Mouse (Mus musculus) liver, adult 2 months (tissue): ENCODE data around the gene Rfx2. TPM values are rescaled to one million over a fixed set of nuclear protein-coding genes. Genes with fewer than 3 reads are reported as not detected.
A peak's percentile ranks its signal among the peaks of the same experiment; 100 is the strongest.

ENCODE experiments used
- DNase-seq: peaks from one replicate; pipeline ENCODE4 v3.0.0-alpha.2; 2011; ENCODE audit warnings: low read depth, low spot score; ENCODE audit errors: extremely low read depth
- H3K27ac ChIP-seq: fragments of 200-500 bp; replicated peaks from 2 replicates; pipeline ENCODE4 v1.5.1; 2012; ENCODE audit warnings: low read depth, mild to moderate bottlenecking, control low read depth, inconsistent platforms, low read length; ENCODE audit not compliant: insufficient read depth
- H3K27me3 ChIP-seq: fragments of 200-500 bp; 2 replicates; pipeline ENCODE4 v1.6.1; 2012; ENCODE audit warnings: mild to moderate bottlenecking, moderate library complexity, low read length, inconsistent platforms; ENCODE audit not compliant: control insufficient read depth, insufficient read depth
- H3K36me3 ChIP-seq: fragments of 200-500 bp; 2 replicates; pipeline ENCODE4 v1.6.1; 2012; ENCODE audit warnings: low read length, inconsistent platforms; ENCODE audit not compliant: control insufficient read depth, insufficient read depth
- H3K4me1 ChIP-seq: fragments of 200-500 bp; 2 replicates; pipeline ENCODE4 v1.6.1; 2011; ENCODE audit warnings: low read length; ENCODE audit not compliant: control insufficient read depth, insufficient read depth
- H3K4me3 ChIP-seq: fragments of 200-500 bp; 2 replicates; pipeline ENCODE4 v1.5.1; 2011; ENCODE audit warnings: low read depth, mild to moderate bottlenecking, control low read depth, low read length, moderate library complexity; ENCODE audit not compliant: insufficient read depth
- H3K79me2 ChIP-seq: fragments of 200-500 bp; 2 replicates; pipeline ENCODE4 v1.6.1; 2012; ENCODE audit warnings: inconsistent platforms, mild to moderate bottlenecking, low read length, moderate library complexity; ENCODE audit not compliant: control insufficient read depth, insufficient read depth
- H3K9ac ChIP-seq: fragments of 200-500 bp; 2 replicates; pipeline ENCODE4 v1.6.1; 2012; ENCODE audit warnings: low read depth, mild to moderate bottlenecking, control low read depth, inconsistent platforms, low read length
- CTCF ChIP-seq: fragments of 200-500 bp; IDR thresholded peaks from 2 replicates; pipeline ENCODE4 v1.5.1; 2011; ENCODE audit warnings: low read depth, low read length, control low read depth
- POLR2A ChIP-seq: fragments of 200-500 bp; IDR thresholded peaks from 2 replicates; pipeline ENCODE4 v1.6.1; 2011; ENCODE audit warnings: low read length, control low read depth; ENCODE audit not compliant: insufficient read depth; ENCODE audit errors: extremely low read depth
- WGBS: fragments of 180-500 bp; shearing (Covaris S2); methylation state at CpG from one replicate; pipeline ENCODE4 v1.1.7; 2018; 5-methylcytosine and 5-hydroxymethylcytosine counted together
- polyA plus RNA-seq: library from polyadenylated mRNA; depleted of rRNA; stranded (reverse); fragments of >200 nt; gene quantifications from 2 replicates; pipeline ENCODE4 v1.2.3, GENCODE M21; 2012; rRNA removed
- total RNA-seq: library from RNA; depleted of rRNA; stranded (reverse); fragments of >200 nt; gene quantifications from 2 replicates; pipeline ENCODE4 v1.2.3, GENCODE M21; 2014; rRNA removed

Rfx2 gene
- total RNA-seq (0.18 and 0.54 TPM in 2 replicates), polyA plus RNA-seq (0.87 and 1.0 TPM in 2 replicates)

DNA sequence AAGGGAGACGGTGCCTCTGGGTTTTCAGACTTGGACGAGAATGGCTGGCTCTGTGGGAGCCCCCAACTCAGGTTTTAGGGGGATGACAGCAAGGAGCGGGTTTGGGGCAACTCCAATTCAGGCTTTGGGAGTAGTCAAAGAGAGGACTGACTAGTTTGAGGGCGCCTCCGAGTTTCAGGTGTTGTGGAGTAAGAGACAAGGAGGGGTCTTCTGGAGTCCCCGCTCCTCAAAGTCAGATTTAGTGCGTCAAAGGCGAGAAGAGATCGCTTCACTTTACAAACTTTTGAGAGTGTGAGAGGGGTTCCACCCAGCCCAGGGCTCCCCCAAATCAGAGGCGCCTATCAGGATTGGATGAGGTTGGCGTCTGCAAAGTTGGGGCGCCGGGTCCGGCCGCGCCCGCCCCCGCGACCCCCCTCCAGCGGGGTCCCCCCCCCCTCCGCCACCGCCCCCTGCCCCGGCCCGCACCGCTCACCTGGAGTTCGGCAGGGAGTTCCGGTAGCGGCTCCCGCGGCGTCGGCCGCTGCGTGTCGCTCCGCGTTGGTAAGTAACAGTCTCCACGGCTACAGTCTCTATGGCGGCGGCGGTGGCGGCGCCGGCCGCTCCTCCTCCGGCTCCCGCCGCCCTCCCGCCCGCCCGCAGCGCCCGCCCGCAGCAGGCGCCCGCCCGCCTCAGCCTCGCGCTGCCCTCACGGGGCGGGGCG is at the start of gene Rfx2:
TSS of gene Rfx2 (minus strand) at position 603 of the 700 bp plus-strand sequence.
- WGBS: under 1% methylated on average over 61 of the region's 62 CpGs
- TF ChIP-seq CTCF: no peak
- Histone ChIP-seq H3K27ac (no peak within 1 kb of the TSS), H3K36me3 (no peaks in the 10 kb centered on the region), H3K79me2 (no peaks in the 10 kb centered on the region), H3K27me3 (no peaks in the 10 kb centered on the region), H3K4me3 (peak within 1 kb of the TSS; percentile 64), H3K4me1 (peaks cover 3% of the 10 kb centered on the region; the same call in 1 of the 2 replicates), H3K9ac (peak within 1 kb of the TSS; percentile 54)
- peak; percentile 6 for DNase-seq

DNA sequence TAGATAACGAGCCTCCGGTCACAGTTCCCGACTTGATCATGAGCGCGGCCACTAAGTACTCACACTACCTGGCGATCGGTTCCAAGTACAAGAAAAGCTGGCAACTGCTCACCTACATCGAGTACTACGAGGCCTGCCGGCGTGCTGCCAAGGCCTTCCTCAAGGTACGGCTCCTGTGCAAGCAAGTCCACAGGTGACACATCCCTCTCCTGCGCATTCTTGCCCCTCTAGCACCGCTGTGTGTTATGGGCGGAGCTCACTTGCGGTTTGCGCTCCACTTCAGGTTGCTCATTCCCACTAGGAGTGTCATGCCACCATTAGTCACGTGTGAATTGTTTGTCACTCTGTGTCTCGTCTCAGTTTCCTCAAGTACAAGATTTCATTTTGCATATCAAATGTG is 46.6 kb upstream of the Rfx2 start:
- 92% methylated on average over 19 of the region's 19 CpGs for WGBS

DNA sequence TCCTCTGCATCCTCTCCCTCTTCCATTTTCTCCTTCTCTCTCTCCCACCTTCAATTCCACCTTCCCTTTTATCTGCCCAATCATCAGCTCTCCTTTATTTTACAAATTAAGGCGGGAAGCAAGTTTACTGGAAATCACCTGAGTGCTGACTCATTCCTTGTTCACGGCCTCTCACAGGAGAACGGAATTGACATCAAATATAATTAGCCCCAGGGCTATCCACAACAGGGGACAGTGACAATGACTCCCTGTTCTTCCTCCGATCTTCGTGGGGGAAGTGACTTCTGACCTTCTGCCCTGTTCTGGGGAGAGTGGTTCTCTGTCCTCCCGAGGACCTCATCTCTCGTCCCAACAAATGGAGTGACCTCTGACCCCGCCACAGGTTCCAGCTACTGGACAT is 46.2 kb upstream of the Rfx2 start:
- no peak for DNase-seq
- Histone ChIP-seq H3K36me3 (no peaks in the 10 kb centered on the region), H3K27ac (no peak overlapping the region), H3K9ac (no peak overlapping the region), H3K27me3 (no peaks in the 10 kb centered on the region), H3K4me3 (no peak overlapping the region), H3K79me2 (no peaks in the 10 kb centered on the region), H3K4me1 (no peaks in the 10 kb centered on the region)
- TF ChIP-seq CTCF (no peak), POLR2A (no peak)
- 56% methylated on average over 8 of the region's 8 CpGs for WGBS

More for the DNA sequence above, 46.6 kb upstream of the Rfx2 start:
- no peaks in the 10 kb centered on the region for H3K4me1 ChIP-seq
- TF ChIP-seq CTCF (no peak), POLR2A (no peak)
- no peaks in the 10 kb centered on the region for H3K36me3 ChIP-seq
- no peaks in the 10 kb centered on the region for H3K27me3 ChIP-seq
- H3K9ac ChIP-seq: no peak overlapping the region
- H3K4me3 ChIP-seq: no peak overlapping the region
- no peak overlapping the region for H3K27ac ChIP-seq
- no peaks in the 10 kb centered on the region for H3K79me2 ChIP-seq
- no peak for DNase-seq

DNA sequence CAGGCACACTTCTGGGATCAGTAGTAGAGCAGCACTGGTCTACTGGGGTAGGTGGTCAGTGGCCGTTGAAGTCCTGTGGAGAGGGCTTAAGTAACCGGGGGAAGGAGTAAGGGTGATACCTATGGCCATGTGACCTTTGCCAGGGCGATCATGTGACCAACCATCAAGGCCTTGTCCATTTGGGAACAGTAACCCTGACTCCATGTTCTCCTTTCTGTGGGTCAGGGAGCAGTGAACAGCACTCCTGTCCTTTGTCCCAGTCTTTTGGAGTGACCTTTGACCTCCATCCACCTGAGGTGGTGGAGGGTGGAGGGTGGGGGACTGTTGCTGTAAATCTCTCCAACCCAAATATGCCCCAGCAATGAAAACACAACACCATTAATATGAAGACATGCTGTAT is 45.7 kb upstream of the Rfx2 start:
- 78% methylated on average over 3 of the region's 3 CpGs for WGBS
- no peak overlapping the region for H3K9ac ChIP-seq
- H3K36me3 ChIP-seq: no peaks in the 10 kb centered on the region
- H3K4me3 ChIP-seq: no peak overlapping the region
- no peaks in the 10 kb centered on the region for H3K4me1 ChIP-seq
- H3K79me2 ChIP-seq: no peaks in the 10 kb centered on the region
- no peak for DNase-seq
- H3K27me3 ChIP-seq: no peaks in the 10 kb centered on the region
- H3K27ac ChIP-seq: no peak overlapping the region
- TF ChIP-seq POLR2A (no peak), CTCF (no peak)

DNA sequence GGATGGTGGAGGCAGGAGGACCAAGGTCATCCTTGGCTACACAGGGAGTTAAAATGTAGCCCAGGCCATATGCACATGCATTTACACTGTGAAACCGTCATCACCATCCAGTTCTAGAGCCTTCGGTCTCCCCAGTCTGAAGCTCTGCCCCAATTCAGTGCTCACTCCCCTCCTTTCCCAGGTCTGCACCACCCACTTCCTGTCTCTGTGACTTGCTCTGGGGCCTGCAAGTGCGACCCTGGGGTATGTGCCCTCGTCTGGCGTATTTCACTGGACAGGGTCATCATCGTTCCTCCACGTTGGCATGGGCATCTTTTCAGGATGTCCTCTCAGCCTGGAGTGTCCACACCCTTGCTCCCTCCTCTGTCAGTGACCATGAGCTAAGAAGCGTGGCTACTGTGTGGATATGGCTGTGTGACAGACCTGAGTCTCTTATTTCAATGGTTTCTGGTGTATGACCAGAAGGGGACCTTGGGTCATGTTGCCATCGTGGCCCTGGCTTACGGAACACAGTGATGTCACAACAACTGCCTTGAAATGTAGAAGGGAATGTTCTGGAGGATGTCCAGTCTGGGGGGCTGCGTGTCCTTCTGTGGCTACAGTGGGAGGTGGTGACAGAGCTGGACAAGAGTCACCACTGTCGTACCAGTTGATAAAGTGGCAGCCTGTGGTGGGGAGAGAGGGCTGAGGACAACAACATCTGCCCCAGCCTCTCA is 44.3 kb upstream of the Rfx2 start, which contains the start of gene 1700061G19Rik:
TSS of gene 1700061G19Rik (plus strand) at position 542 of the 716 bp plus-strand sequence.
- TF ChIP-seq CTCF: no peak
- TF ChIP-seq POLR2A: no peak
- DNase-seq: no peak
- Histone ChIP-seq H3K36me3 (no peaks in the 10 kb centered on the region), H3K27ac (no peak within 1 kb of the TSS), H3K79me2 (no peaks in the 10 kb centered on the region), H3K4me1 (no peaks in the 10 kb centered on the region), H3K4me3 (no peak within 1 kb of the TSS), H3K27me3 (no peaks in the 10 kb centered on the region), H3K9ac (no peak within 1 kb of the TSS)
- 81% methylated on average over 12 of the region's 12 CpGs for WGBS

DNA sequence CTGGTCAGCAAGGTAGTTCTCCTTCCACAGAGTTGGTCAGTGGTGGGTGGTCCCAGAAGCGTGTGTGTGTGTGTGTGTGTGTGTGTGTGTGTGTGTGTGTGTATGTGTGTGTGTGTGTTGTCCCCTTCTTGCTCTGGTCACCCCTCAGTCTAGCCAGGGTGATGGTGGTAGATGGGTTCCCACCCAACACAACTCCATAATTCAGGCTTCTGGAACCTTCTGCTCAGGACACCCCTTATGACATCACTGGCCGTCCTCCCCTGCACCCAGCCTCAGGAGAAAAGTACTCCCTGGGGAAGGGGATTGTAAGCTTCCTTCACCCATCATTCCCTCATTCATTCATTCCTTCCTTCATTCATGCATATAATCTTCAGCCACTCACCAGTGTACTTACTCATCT is 43.4 kb upstream of the Rfx2 start, which contains the start of gene Acsbg2:
TSS of gene Acsbg2 (minus strand) at position 211 of the 400 bp plus-strand sequence.
- no peak for DNase-seq
- no peaks in the 10 kb centered on the region for H3K79me2 ChIP-seq
- WGBS: 91% methylated on average over 2 of the region's 2 CpGs
- no peaks in the 10 kb centered on the region for H3K36me3 ChIP-seq
- TF ChIP-seq CTCF (no peak), POLR2A (no peak)
- H3K9ac ChIP-seq: no peak within 1 kb of the TSS
- no peak within 1 kb of the TSS for H3K27ac ChIP-seq
- no peaks in the 10 kb centered on the region for H3K4me1 ChIP-seq
- H3K27me3 ChIP-seq: no peaks in the 10 kb centered on the region
- H3K4me3 ChIP-seq: no peak within 1 kb of the TSS
